Mouse (Mus musculus) midbrain, embryonic 10.5 days (tissue): Measurements from ENCODE around the gene Espl1. TPM values are rescaled to one million over a fixed set of nuclear protein-coding genes. Genes with fewer than 3 reads are reported as not detected.

Source experiments
- polyA plus RNA-seq: library from polyadenylated mRNA; unstranded; fragments of >200 nt; fragmentation: Nextera tagmentation; extraction: Ambion mirVana; gene quantifications from 2 replicates; pipeline ENCODE4 v1.2.1, GENCODE M21; 2016

Espl1 gene
- polyA plus RNA-seq, 1 experiment from 2014 or later: 54.4 TPM

Other genes starting within 250 kb of the Espl1 start
- gene Eif4b, start 222.5 kb upstream of the Espl1 start, polyA plus RNA-seq: 113 and 125 TPM in 2 replicates
- 8.9 and 9.4 TPM in 2 replicates for gene Tns2, start 195.9 kb upstream of the Espl1 start, polyA plus RNA-seq
- gene Spryd3, start 160.0 kb upstream of the Espl1 start, polyA plus RNA-seq: 13.7 and 15.5 TPM in 2 replicates
- 0.32 and 0.38 TPM in 2 replicates for gene Igfbp6, start 151.9 kb upstream of the Espl1 start, polyA plus RNA-seq
- 0.14 and 0.20 TPM in 2 replicates for gene Soat2, start 145.7 kb upstream of the Espl1 start, polyA plus RNA-seq
- 63.0 and 72.4 TPM in 2 replicates for gene Zfp740, start 93.0 kb upstream of the Espl1 start, polyA plus RNA-seq
- gene Csad, start 91.5 kb upstream of the Espl1 start, polyA plus RNA-seq: 32.8 and 38.8 TPM in 2 replicates
- 0.31 and 0.56 TPM in 2 replicates for gene Itgb7, start 64.3 kb upstream of the Espl1 start, polyA plus RNA-seq
- gene Rarg, start 38.7 kb upstream of the Espl1 start, polyA plus RNA-seq: 14.3 and 16.2 TPM in 2 replicates
- 0.35 and 0.41 TPM in 2 replicates for gene Gm9918, start 25.7 kb upstream of the Espl1 start, polyA plus RNA-seq
- 59.2 and 63.2 TPM in 2 replicates for gene Mfsd5, start 16.8 kb upstream of the Espl1 start, polyA plus RNA-seq
- gene Pfdn5, start 29.9 kb downstream of the Espl1 start, polyA plus RNA-seq: 335 and 345 TPM in 2 replicates
- 125 and 134 TPM in 2 replicates for gene Myg1, start 35.4 kb downstream of the Espl1 start, polyA plus RNA-seq
- gene Aaas, start 54.5 kb downstream of the Espl1 start, polyA plus RNA-seq: 115 and 128 TPM in 2 replicates
- gene Sp7, start 70.9 kb downstream of the Espl1 start, polyA plus RNA-seq: 0.59 and 0.66 TPM in 2 replicates
- gene Sp1, start 109.9 kb downstream of the Espl1 start, polyA plus RNA-seq: 7.9 and 8.9 TPM in 2 replicates
- gene Amhr2, start 149.1 kb downstream of the Espl1 start, polyA plus RNA-seq: 0.10 and 0.50 TPM in 2 replicates
- gene Prr13, start 162.8 kb downstream of the Espl1 start, polyA plus RNA-seq: 75.7 and 82.3 TPM in 2 replicates
- 194 and 201 TPM in 2 replicates for gene Pcbp2, start 174.3 kb downstream of the Espl1 start, polyA plus RNA-seq
- gene Gm10337, start 207.5 kb downstream of the Espl1 start, polyA plus RNA-seq: 3.5 TPM in 1 of 2 replicates, not detected in the other
- 23.4 and 31.8 TPM in 2 replicates for gene Map3k12, start 220.8 kb downstream of the Espl1 start, polyA plus RNA-seq
- gene Tarbp2, start 221.9 kb downstream of the Espl1 start, polyA plus RNA-seq: 133 and 143 TPM in 2 replicates
- 2.0 and 2.9 TPM in 2 replicates for gene Npff, start 228.7 kb downstream of the Espl1 start, polyA plus RNA-seq